Mouse (Mus musculus) urinary bladder, postnatal 14 days (tissue): Measurements from ENCODE around the gene Gimap4.

Experiments
- DNase-seq: peaks from one replicate; pipeline ENCODE4 v3.0.0; 2021; ENCODE audit warnings: low spot score

The Gimap4 gene

DNA sequence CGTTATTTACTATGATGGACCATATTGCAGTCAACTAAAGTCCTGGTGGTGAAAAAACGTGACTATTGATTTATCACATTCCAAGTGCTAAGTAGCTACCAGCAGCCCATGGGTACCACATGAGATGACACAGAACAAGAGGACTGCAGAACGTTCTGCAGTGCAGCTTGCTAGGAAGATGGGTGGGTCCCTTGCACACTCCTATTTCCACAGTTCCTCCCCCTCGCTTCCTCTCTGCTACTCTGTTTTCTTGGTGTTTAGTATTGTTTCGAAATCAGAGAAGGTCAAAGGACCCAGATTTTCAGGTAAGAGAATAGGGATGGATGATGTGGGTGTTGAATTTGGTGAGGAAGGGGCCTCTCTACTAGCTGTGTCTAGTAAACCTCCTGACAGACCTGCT is at the start of gene Gimap4:
Gene Gimap4, plus strand, starts transcription at position 231 of the 400 bp plus-strand sequence.
- no peak for DNase-seq

- no peak for DNase-seq
Measured at GRCm38 (mm10) chr6:48635105-48635504, 49.2 kb upstream of the Gimap4 start.

- no peak for DNase-seq
Measured at GRCm38 (mm10) chr6:48636515-48636914, 47.8 kb upstream of the Gimap4 start.

DNA sequence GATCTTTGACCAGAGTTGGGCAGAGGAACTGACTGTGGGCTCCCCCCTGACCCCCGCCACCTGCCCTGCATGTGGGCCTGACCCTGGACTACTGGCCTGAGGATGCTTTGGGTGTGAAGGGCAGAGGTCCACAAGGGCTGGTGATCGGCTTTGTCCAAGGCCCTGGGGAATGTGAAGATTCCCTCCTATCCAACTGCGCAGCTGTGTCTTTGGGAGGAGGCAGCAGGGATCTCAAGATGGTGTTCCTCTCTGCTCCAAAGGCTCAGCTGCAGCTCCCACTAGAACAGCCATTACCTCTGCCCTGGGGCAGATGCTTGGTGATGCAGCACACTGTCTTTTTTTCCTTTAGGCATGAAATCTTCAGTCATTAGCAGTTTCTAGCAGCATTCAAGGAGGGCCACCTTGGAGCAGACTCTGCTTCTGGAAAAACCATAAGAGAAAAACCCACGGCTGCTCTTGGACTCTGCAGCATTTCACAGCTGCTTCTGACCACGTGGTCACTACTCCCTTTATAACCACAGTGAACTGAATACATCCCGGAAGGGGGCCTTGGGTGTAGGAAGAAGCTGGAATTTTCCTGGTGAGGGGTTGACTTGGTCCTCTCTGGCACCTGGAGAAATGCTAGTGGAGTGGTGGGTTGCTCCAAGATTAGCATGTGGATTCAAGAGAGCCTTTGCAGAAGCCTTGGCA is 46.4 kb upstream of the Gimap4 start:
- DNase-seq: no peak

DNA sequence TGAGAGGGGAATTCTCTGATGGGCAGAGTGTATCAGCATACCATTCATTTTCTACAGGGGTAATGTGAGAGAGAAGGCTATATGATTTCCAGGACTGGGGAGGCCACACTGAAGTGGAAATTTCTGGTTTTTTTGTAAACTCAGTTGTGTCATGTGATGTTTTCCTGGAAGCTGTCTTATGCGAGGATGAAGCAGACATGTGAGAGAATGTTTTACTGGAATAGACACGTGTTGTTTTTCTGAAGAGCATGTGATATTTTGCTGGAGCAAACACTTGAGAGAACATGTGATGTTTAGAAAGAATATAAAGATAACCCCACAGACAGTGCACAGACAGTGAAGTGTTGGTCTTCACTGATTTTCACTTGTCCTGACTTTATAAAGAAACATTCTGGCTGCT is 45.8 kb upstream of the Gimap4 start:
- DNase-seq: no peak

DNA sequence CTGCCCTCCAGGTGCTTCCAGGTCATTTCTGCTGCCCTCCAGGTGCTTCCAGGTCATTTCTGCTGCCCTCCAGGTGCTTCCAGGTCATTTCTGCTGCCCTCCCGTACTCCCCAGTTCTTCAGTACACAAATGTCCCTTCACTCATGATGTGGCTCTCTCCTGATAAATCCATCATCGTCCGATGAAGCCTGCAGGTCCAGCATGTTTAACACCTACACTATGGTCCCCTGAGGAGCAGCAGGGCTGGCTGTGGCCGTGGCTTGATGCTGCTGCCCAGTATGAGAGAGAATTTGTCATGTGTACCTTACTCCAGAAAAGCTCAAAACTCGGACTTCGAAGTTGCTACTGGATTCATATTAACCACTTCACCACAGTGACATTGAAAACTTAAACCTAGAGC is 43.0 kb upstream of the Gimap4 start:
- DNase-seq: no peak

DNA sequence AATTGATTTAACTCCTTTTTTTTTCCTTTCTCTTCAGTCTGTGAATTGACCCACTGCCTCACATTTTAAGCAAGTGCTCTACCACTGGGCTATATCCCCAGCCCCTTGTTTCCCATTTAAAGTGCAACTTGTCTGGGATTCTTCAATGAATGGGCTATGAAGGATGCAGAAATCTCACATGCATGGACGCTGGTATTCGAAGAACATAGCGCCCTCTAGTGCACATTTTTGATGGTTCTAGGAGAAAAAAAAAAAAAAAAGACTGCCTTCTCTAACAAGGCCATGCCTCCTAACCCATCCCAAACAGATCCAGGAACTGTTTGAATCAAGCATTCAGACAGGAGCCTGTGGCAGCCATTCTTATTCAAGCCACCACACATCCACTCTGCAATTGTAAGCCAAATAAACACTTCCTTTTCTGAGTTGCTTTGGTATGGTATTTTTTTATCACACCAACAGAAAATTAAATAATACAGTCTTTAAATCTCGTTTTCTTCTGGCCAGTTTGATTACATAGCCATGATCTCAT is 41.5 kb upstream of the Gimap4 start:
- DNase-seq: no peak

DNA sequence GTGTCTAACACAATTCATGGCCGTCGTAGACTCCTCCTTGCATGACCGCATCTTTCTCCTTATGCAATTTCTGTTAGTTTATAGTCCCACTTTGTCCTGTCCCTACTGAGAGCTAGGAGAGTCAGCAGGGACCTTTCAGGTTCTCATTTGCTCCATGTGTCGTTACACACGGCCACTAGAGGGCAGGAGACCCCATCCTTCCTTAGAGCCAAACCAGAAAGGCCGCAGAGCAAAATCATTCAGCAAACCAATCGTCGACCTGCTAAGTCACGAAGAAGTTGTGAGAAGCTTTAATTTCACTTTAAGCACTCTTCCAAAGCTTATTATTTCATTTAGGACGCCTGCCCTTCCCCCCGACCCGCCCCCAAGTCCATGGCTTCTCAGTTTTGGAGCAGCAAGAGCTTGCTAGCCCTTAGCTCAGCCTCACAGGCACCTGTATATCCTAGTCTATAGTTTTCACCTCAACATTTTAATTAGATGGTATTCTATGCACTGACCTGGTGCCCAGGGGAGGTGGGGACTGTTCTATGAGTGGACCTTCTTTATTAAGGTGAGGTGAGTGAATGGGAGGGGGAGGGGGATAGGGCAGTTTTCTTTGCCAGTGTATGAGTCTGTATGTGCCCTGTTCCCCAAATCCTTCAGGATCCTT is 38.6 kb upstream of the Gimap4 start:
- peak; percentile 77 for DNase-seq

DNA sequence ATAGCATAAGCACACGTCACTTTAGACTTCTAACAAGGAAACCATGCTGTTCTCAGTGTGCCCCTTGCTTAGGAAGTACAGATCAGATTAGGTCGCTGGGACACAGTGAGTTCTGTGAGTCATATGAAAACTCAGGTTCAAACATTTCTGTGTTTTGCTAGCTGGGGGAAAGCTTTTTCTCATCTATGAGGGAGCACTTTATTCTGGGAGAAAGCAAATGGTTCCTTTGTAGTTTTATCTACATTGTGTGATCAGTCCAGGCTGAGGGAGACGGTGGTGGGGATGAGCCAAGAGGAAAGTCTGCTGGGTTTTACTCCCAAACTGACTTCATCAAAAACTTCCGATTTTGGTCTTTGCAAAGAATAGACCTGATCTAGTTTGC is 38.0 kb upstream of the Gimap4 start:
- DNase-seq: no peak

DNA sequence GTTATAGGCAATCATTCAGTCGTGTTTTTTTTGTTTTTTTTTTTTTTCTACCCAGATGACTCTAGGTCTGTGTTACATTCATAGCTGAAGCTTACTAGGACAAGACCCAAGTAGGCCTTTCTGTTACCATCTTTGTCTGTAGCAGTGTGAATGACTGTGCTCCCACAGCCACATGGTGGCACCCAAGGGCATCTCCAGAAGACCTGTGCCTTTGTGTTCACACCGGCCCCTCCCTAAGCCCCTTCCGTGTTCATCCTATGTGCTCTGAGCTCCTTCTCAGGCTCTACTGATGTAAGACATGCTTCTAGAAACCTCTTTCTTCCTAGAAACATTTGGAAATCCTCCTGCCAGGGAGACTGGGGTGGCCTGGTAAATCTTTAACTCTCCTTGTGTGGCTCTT is 37.4 kb upstream of the Gimap4 start, which contains the start of gene Gimap8:
Gene Gimap8, plus strand, starts transcription at position 240 of the 400 bp plus-strand sequence.
- DNase-seq: no peak

- no peak for DNase-seq
Measured at GRCm38 (mm10) chr6:48647611-48648010, 36.7 kb upstream of the Gimap4 start.

DNA sequence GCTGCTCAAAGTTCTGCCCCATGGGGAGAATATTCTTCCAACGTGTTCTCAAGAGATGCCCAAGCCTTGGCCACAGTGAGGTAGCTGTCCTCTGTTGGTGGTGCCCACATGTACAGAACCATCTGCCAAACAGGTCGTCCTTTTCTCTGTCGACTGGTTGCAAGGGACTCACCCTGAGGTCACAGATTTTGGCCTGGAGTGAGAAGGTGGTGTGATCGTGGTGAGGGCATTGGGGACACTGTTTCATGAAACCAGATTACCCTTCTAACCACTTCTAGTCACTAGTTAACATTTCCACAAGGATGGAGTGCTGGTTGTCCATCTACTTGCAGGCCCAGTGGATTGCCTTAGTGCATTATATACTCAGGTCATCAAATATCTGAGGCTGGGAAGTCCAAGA is 35.6 kb upstream of the Gimap4 start:
- DNase-seq: no peak

- no peak for DNase-seq
Measured at GRCm38 (mm10) chr6:48650041-48650440, 34.3 kb upstream of the Gimap4 start.

DNA sequence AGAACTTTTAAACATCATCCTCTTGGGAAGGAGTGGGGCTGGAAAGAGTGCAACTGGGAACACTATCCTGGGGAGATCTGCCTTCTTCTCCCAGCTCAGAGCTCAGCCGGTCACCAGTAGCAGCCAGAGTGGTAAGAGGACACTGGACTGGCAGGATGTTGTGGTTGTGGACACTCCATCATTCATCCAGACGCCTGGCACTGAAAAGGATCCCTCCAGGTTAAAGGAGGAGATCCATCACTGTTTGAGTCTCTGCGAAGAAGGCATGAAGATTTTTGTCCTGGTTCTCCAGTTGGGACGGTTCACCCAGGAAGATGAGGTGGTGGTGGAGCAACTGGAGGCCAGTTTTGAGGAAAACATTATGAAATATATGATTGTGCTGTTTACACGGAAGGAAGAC is 25.6 kb upstream of the Gimap4 start:
- no peak for DNase-seq

GRCm38 (mm10) chr6:48664750-48665149 is 19.6 kb upstream of the Gimap4 start:
- DNase-seq: no peak

DNA sequence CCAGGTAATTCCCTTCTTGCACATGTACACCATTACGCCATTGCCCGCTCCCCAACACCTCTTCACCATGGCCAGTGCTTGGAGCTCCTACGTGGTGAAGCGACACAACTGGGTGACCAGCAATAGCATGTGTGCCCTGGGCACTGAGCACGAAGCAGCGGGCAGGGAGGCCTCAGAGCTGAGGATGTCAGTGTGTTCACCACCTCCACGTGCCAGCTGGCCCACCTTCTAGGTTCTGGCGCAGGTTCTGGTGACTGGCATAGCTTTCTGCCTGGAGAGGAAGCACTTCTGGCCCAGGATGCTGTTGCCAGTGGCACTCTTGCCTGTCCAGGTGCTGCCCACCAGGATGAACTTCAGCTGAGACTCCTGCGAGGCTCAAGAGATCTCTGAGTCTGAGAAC is 18.9 kb upstream of the Gimap4 start:
- no peak for DNase-seq

GRCm38 (mm10) chr6:48666159-48666586 is 18.2 kb upstream of the Gimap4 start:
- no peak for DNase-seq

- DNase-seq: no peak
Measured at GRCm38 (mm10) chr6:48668022-48668421, 16.3 kb upstream of the Gimap4 start.

GRCm38 (mm10) chr6:48669446-48669969 is 14.8 kb upstream of the Gimap4 start:
- DNase-seq: no peak

DNA sequence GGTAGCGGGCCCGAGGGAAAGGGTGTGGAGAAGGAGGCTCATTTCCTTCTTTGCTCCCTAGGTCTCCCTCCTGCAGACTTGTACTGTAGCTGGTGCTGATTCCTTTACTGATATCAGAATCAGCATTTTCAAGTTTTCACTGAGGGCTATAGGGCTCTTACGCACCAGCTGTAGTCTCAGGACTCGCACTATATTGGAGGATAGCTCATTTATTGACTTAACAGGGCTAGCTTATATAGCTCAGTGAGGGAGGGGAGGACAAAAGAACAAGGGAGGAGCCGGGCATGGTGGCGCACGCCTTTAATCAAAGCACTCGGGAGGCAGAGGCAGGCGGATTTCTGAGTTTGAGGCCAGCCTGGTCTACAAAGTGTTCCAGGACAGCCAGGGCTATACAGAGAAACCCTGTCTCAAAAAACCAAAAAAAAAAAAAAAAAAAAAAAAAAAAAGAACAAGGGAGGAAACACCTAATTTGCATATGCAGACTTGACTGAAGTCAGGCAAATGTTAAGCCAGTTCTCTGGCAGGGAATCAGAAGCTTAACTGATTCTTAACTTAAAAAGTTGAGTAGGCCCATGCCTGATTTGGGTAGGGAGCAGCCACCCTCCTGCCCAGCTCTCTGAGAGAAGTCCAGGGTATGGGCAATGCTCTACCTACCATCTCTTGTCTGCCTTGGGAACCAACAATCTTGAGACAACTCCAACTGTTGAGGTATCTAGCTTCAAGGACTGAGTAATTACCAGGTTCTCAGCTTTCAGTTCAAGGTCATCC is 9.9 kb upstream of the Gimap4 start:
- DNase-seq: no peak

DNA sequence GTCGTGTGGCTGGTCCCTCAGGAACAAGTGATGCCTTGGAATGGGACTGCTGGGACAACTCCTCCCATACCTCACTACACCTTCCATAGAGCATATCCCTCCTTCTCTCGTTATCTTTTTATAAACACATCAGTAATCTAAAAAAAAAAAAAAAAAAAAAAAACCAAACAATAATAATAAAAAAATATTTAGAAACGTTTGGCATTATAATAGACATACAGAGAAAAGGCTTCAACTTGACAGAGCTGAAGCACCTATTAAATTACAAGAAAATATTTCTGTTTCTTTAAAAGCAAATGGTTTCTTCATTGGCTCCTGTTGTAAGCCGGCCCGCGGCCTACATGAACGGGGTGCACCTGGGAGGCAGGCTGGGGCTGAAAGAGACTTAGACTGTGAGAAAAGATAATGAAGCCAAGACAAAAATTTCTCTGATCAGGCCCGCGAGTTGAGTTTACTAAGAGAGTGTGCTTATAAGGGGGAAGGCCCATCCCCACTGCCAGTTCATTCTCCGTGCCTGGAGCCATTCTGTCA is 8.9 kb upstream of the Gimap4 start:
- DNase-seq: no peak
